Mouse (Mus musculus): Measurements from ENCODE around the gene Tm9sf3. TPM values are rescaled to one million over a fixed set of nuclear protein-coding genes. Genes with fewer than 3 reads are reported as not detected.

The Tm9sf3 gene
- polyA plus RNA-seq, 1 experiment from 2014 or later = 151 TPM

DNA sequence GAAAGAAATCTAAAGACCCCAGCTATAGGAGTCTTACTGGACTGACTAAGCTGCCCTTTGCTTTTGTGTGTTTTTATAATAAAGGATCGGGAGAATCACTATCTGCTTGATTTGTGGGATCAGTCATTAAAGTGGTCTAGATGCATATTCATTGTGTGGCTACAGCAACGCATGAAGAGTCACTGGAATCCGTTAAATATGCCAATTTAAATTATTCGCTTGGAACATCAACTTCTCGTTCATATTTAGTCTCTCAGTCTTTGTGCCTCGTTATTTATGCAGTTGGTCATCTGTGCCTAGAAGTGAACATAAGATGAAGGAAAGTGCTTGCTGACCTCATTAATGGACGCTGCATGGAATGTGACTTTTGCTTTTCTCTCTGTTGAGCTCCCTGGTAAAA lies 7.1 kb upstream of the Tm9sf3 start:
- Histone ChIP-seq H3K27me3 (replicated peaks; ENCODE audit: control insufficient read depth, insufficient read depth, low read length) (no peaks in the 10 kb centered on the region), H3K36me3 (ENCODE audit: control insufficient read depth, insufficient read depth, low read length) (no peaks in the 10 kb centered on the region), H3K4me1 (replicated peaks; ENCODE audit: control insufficient read depth, insufficient read depth, low read length) (no peaks in the 10 kb centered on the region), H3K9ac (ENCODE audit: low read length) (no peak overlapping the region), H3K4me3 (ENCODE audit: low read depth, low read length) (no peak overlapping the region), H3K4me2 (ENCODE audit: low read length) (no peak overlapping the region), H3K9me3 (ENCODE audit: control insufficient read depth, low read length) (no peaks in the 10 kb centered on the region), H3K27ac (ENCODE audit: low read depth) (no peak overlapping the region)
- WGBS = 80% methylated on average over 7 of the region's 7 CpGs
- ATAC-seq (replicated peaks; ENCODE audit: low FRiP score, low TSS enrichment, low read depth) = no peak
- no peak for DNase-seq (ENCODE audit: low spot score)

DNA sequence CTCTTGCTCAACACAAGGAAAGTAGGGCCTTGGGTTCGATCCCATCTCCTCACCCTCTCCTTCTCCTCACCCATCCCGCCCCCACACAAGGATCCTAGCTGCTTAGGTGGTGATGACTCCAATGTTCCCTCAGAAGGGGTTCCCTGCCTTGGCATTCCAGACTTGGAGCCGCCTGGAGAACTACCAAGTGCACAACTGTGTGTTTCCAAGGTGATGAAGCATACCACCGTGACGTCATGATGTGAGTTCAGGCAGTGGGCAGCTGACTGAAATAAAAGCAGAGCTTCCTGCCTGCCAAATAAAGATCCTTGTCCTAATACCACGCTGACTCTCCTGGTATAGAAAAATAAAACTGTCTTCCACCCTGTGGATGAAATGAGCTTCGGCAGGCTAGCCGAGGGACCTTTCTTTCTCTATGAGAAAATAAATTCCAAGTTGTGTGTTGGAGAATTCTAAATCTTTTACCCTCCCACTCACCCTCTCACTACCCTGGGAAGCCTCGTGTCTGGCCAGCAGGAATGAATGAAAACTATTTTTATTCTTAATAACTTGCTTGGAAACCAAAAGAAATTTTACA lies 6.4 kb upstream of the Tm9sf3 start:
- Histone ChIP-seq H3K9ac (ENCODE audit: low read length) (no peak overlapping the region), H3K36me3 (ENCODE audit: control insufficient read depth, insufficient read depth, low read length) (no peaks in the 10 kb centered on the region), H3K4me2 (ENCODE audit: low read length) (no peak overlapping the region), H3K4me3 (ENCODE audit: low read depth, low read length) (no peak overlapping the region), H3K27ac (ENCODE audit: low read depth) (no peak overlapping the region), H3K9me3 (ENCODE audit: control insufficient read depth, low read length) (no peaks in the 10 kb centered on the region), H3K4me1 (replicated peaks; ENCODE audit: control insufficient read depth, insufficient read depth, low read length) (no peaks in the 10 kb centered on the region), H3K27me3 (replicated peaks; ENCODE audit: control insufficient read depth, insufficient read depth, low read length) (no peaks in the 10 kb centered on the region)
- DNase-seq (ENCODE audit: low spot score) (peak; percentile 49), ATAC-seq (replicated peaks; ENCODE audit: low FRiP score, low TSS enrichment, low read depth) (0 out of 2 replicates have a peak, but pooled peaks have one; percentile 50)
- WGBS = 53% methylated on average over 9 of the region's 9 CpGs

DNA sequence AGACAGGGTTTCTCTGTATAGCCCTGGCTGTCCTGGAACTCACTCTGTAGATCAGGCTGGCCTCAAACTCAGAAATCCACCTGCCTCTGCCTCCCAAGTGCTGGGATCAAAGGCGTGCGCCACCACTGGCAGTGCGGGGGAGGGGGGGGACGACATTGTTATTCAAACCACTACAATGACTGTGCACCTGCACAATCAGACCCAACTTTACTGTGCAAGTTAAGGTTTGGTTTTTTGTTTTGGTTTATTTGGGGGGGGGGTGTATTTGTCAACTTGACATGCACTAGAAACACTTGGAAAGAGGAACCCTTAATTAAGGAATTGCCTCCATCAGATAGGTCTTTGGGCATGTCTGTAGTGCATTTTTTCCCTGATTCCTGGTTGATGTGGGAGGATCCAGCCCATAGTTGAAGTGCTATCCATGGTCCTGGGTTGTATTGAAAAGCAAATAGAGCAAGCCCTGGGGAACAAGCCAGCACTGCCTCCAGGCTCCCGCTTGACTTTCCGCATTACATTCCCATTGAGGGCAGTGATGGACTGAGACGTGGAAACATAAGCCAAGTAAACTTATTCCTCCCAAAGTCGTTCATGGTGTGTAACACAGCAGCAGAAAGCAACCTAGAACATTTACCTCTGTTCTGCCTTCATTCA lies 2.6 kb upstream of the Tm9sf3 start:
- Histone ChIP-seq H3K36me3 (ENCODE audit: control insufficient read depth, insufficient read depth, low read length) (peaks cover 2% of the 10 kb centered on the region; the same call in 1 of the 2 replicates), H3K4me3 (ENCODE audit: low read depth, low read length) (no peak overlapping the region), H3K9ac (ENCODE audit: low read length) (no peak overlapping the region), H3K4me1 (replicated peaks; ENCODE audit: control insufficient read depth, insufficient read depth, low read length) (peaks cover 12% of the 10 kb centered on the region), H3K9me3 (ENCODE audit: control insufficient read depth, low read length) (no peaks in the 10 kb centered on the region), H3K4me2 (ENCODE audit: low read length) (no peak overlapping the region), H3K27me3 (replicated peaks; ENCODE audit: control insufficient read depth, insufficient read depth, low read length) (no peaks in the 10 kb centered on the region), H3K27ac (ENCODE audit: low read depth) (no peak overlapping the region)
- 58% methylated on average over 8 of the region's 8 CpGs for WGBS
- DNase-seq (ENCODE audit: low spot score) (peak; percentile 43), ATAC-seq (replicated peaks; ENCODE audit: low FRiP score, low TSS enrichment, low read depth) (no peak)

DNA sequence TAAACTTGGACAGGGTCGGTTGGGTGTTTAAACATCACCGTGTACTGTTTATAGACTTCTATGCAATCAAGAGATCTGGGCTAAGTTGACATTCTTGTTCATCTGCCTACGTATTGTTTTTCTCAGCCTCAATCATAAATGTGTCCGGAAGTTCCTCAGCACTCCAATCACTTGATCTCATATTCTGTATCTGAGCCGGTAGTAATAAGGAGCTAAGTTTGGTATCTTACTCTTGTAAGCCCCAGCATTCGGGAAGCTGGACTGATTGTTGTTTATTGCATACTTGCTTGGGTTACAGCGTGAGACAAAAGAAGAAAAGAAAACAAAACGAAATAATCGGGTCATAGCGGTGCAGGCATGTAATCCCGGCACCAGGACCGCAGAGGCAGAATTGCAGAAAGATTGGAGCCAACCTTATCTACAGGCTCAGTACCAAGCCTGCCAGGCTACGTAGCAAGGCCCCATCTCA lies 568 bp upstream of the Tm9sf3 start:
- Histone ChIP-seq H3K9me3 (ENCODE audit: control insufficient read depth, low read length) (no peaks in the 10 kb centered on the region), H3K4me1 (replicated peaks; ENCODE audit: control insufficient read depth, insufficient read depth, low read length) (peaks cover 21% of the 10 kb centered on the region), H3K4me3 (ENCODE audit: low read depth, low read length) (peak overlapping the region; percentile 86), H3K27ac (ENCODE audit: low read depth) (peak overlapping the region; percentile 99), H3K36me3 (ENCODE audit: control insufficient read depth, insufficient read depth, low read length) (peaks cover 9% of the 10 kb centered on the region), H3K4me2 (ENCODE audit: low read length) (peak overlapping the region; percentile 60), H3K9ac (ENCODE audit: low read length) (peak overlapping the region; percentile 98), H3K27me3 (replicated peaks; ENCODE audit: control insufficient read depth, insufficient read depth, low read length) (no peaks in the 10 kb centered on the region)
- ATAC-seq (replicated peaks; ENCODE audit: low FRiP score, low TSS enrichment, low read depth) (no peak), DNase-seq (ENCODE audit: low spot score) (peak; percentile 58)
- WGBS = 28% methylated on average over 13 of the region's 13 CpGs

DNA sequence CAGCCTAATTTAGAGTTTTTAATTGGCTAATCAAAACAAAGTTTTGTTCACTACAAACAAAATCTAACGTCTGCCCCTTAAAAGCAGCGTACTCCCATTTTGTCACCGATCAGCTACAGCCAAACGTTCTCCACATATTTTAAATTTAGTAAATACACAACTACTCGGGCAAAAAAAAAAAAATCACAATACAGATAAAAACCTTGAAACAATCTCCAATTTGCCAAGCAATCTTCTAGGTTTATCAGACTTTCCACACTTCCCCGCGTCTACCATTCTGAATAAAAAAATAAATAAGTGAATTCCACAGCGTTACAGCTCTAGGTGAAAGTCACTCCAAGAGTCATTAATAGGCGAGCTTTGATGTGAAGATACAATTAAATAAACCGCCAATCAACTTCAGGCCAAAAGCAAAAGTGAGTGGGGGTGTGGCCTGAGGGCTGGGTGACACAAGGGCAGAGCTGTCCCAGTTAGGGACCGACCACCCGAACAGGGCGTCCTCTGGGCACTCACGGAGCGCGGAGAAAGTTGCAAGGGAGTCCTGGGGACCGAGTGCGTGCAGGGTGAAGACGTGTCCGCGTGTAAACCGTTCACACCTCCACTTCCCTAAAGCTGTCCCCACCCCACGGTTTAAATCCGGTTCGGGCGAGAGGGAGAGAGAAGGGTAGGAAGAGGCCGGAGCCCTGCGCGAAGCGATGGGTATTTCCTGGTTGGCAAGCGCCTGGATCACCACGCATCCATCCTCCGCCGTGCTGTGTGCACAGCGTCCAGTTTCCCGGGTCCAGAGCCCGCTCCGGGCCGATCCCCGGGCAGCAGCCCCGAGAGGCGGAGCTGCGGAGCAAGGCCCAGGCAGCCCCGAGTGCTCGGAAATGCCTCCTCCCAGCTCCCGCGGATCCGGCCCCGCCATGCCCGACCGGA lies 826 bp downstream of the Tm9sf3 start:
- H3K27me3 ChIP-seq (replicated peaks; ENCODE audit: control insufficient read depth, insufficient read depth, low read length) = no peaks in the 10 kb centered on the region
- H3K9ac ChIP-seq (ENCODE audit: low read length) = peak overlapping the region; percentile 98
- H3K9me3 ChIP-seq (ENCODE audit: control insufficient read depth, low read length) = no peaks in the 10 kb centered on the region
- ATAC-seq (replicated peaks; ENCODE audit: low FRiP score, low TSS enrichment, low read depth) (peak; percentile 85), DNase-seq (ENCODE audit: low spot score) (peak; percentile 87)
- 5% methylated on average over 46 of the region's 51 CpGs for WGBS
- peak overlapping the region; percentile 86 for H3K4me3 ChIP-seq (ENCODE audit: low read depth, low read length)
- peaks cover 9% of the 10 kb centered on the region for H3K36me3 ChIP-seq (ENCODE audit: control insufficient read depth, insufficient read depth, low read length)
- peak overlapping the region; percentile 99 for H3K27ac ChIP-seq (ENCODE audit: low read depth)
- H3K4me2 ChIP-seq (ENCODE audit: low read length) = peak overlapping the region; percentile 82
- H3K4me1 ChIP-seq (replicated peaks; ENCODE audit: control insufficient read depth, insufficient read depth, low read length) = peaks cover 21% of the 10 kb centered on the region

DNA sequence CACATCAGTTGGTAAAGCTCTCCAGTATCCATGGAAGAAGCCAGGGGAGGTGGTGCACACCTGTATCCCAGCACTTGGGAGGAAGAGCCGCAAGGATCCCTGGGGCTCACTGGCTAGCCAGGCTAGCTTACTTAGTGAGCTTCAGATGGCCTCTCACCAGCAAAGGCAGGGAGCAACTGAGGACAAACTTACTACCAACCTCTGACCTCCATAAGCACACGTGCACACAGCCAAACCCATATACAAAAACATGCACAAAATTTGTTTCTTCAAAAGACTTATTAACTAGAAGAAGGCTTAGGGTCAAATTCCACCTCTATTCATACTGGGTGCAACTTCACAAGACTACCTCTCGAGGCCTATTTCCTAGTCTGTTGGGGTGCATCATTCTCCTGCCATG lies 3.1 kb downstream of the Tm9sf3 start:
- 81% methylated on average over 3 of the region's 3 CpGs for WGBS
- H3K9me3 ChIP-seq (ENCODE audit: control insufficient read depth, low read length) = no peaks in the 10 kb centered on the region
- ATAC-seq (replicated peaks; ENCODE audit: low FRiP score, low TSS enrichment, low read depth) = no peak
- no peak overlapping the region for H3K4me3 ChIP-seq (ENCODE audit: low read depth, low read length)
- H3K27me3 ChIP-seq (replicated peaks; ENCODE audit: control insufficient read depth, insufficient read depth, low read length) = no peaks in the 10 kb centered on the region
- H3K27ac ChIP-seq (ENCODE audit: low read depth) = no peak overlapping the region
- H3K4me2 ChIP-seq (ENCODE audit: low read length) = no peak overlapping the region
- no peak for DNase-seq (ENCODE audit: low spot score)
- H3K4me1 ChIP-seq (replicated peaks; ENCODE audit: control insufficient read depth, insufficient read depth, low read length) = peaks cover 21% of the 10 kb centered on the region
- peaks cover 15% of the 10 kb centered on the region for H3K36me3 ChIP-seq (ENCODE audit: control insufficient read depth, insufficient read depth, low read length)
- H3K9ac ChIP-seq (ENCODE audit: low read length) = no peak overlapping the region

DNA sequence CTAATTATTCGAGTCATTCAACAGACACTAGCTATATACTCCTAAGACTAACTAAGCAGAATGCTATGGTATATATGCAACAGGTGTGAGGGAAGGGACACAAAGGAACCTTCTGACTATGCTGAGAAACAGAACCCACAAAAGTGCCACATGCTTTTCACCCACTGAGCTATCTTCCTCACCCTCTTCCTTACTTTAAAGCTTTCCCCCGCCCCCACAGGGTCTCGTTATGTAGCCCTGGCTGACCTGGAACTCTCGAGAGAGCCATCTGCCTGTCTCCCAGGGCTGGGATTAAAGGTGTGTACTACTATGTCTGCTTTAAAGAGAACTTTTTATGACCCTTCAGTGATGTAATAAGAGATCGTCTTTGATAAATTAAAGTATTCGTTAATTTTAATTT lies 4.5 kb downstream of the Tm9sf3 start:
- Histone ChIP-seq H3K4me1 (replicated peaks; ENCODE audit: control insufficient read depth, insufficient read depth, low read length) (peaks cover 16% of the 10 kb centered on the region), H3K4me2 (ENCODE audit: low read length) (no peak overlapping the region), H3K9ac (ENCODE audit: low read length) (no peak overlapping the region), H3K27ac (ENCODE audit: low read depth) (no peak overlapping the region), H3K9me3 (ENCODE audit: control insufficient read depth, low read length) (no peaks in the 10 kb centered on the region), H3K27me3 (replicated peaks; ENCODE audit: control insufficient read depth, insufficient read depth, low read length) (no peaks in the 10 kb centered on the region), H3K36me3 (ENCODE audit: control insufficient read depth, insufficient read depth, low read length) (peaks cover 25% of the 10 kb centered on the region), H3K4me3 (ENCODE audit: low read depth, low read length) (no peak overlapping the region)
- DNase-seq (ENCODE audit: low spot score) (no peak), ATAC-seq (replicated peaks; ENCODE audit: low FRiP score, low TSS enrichment, low read depth) (no peak)
- WGBS = 75% methylated on average over 6 of the region's 6 CpGs

DNA sequence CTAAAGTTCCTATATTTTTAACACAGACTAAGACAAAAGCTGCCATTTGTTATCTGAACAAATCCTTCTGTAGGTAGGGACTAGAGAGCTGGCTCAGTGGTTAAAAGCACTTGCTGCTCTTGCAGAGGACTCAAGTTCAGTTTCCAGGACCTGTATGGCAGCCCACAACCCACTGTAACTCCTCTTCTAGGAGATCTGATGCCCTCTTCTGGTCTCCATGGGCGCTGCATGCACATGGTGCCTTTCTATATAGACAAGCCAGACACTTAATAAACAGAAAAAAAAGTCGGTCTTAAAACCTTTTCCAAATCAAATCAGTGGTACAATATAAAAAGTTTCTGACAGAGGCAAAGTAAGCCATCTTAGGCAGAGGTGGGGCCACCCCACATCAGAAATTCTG lies 5.1 kb downstream of the Tm9sf3 start:
- Histone ChIP-seq H3K9me3 (ENCODE audit: control insufficient read depth, low read length) (no peaks in the 10 kb centered on the region), H3K4me2 (ENCODE audit: low read length) (no peak overlapping the region), H3K27me3 (replicated peaks; ENCODE audit: control insufficient read depth, insufficient read depth, low read length) (no peaks in the 10 kb centered on the region), H3K4me1 (replicated peaks; ENCODE audit: control insufficient read depth, insufficient read depth, low read length) (peaks cover 16% of the 10 kb centered on the region), H3K27ac (ENCODE audit: low read depth) (no peak overlapping the region), H3K36me3 (ENCODE audit: control insufficient read depth, insufficient read depth, low read length) (peaks cover 31% of the 10 kb centered on the region), H3K9ac (ENCODE audit: low read length) (no peak overlapping the region), H3K4me3 (ENCODE audit: low read depth, low read length) (no peak overlapping the region)
- 41% methylated on average over 2 of the region's 2 CpGs for WGBS
- ATAC-seq (replicated peaks; ENCODE audit: low FRiP score, low TSS enrichment, low read depth) = no peak
- DNase-seq (ENCODE audit: low spot score) = no peak

All from intestine, embryonic 14.5 days (tissue).